Mouse (Mus musculus): ENCODE measurements at regions not wholly inside any gene's neighbourhood (a gene's known extent, or its start where the extent isn't known, plus 50 kb on each side); places are given as distances from the start of the nearest gene placed in this dataset.

- no peak for TF ChIP-seq CTCF (IDR thresholded peaks at IDR 0.05; ENCODE audit: insufficient read depth, low read length)
- no peak for TF ChIP-seq POLR2A (IDR thresholded peaks at IDR 0.05; ENCODE audit: borderline replicate concordance, extremely low read depth, low read depth, low read length)
Observed at GRCm38 (mm10) chr12:77094168-77094567, 132.2 kb upstream of the Max start.
